Mouse (Mus musculus) liver, embryonic 13.5 days (tissue): ENCODE results near the gene Dclre1c. TPM values are rescaled to one million over a fixed set of nuclear protein-coding genes. Genes with fewer than 3 reads are reported as not detected.

ENCODE experiments used
- ATAC-seq: fragments of 200-750 bp; cut with Nextera tagmentation; 2 replicates; pipeline ENCODE4 v1.8.0; 2017; ENCODE audit warnings: low read depth, mild to moderate bottlenecking, moderate number of reproducible peaks, moderate library complexity
- DNase-seq: peaks from one replicate; pipeline ENCODE4 v3.0.0; 2022
- H3K27ac ChIP-seq: fragments of 300-500 bp; sonication (generic); 2 replicates; pipeline ENCODE4 v1.5.1; 2015; ENCODE audit warnings: moderate library complexity, mild to moderate bottlenecking, inconsistent platforms
- H3K27me3 ChIP-seq: fragments of 300-500 bp; sonication (generic); 2 replicates; pipeline ENCODE4 v1.6.1; 2015; ENCODE audit warnings: mild to moderate bottlenecking, inconsistent platforms
- H3K36me3 ChIP-seq: fragments of 300-500 bp; sonication (generic); 2 replicates; pipeline ENCODE4 v1.6.1; 2015; ENCODE audit warnings: mild to moderate bottlenecking, inconsistent platforms
- H3K4me1 ChIP-seq: fragments of 300-500 bp; sonication (generic); replicated peaks from 2 replicates; pipeline ENCODE4 v1.6.1; 2015; ENCODE audit warnings: inconsistent platforms
- H3K4me2 ChIP-seq: fragments of 300-500 bp; sonication (generic); 2 replicates; pipeline ENCODE4 v1.6.1; 2015; ENCODE audit warnings: inconsistent platforms, mild to moderate bottlenecking, moderate library complexity
- H3K4me3 ChIP-seq: fragments of 300-500 bp; sonication (generic); replicated peaks from 2 replicates; pipeline ENCODE4 v1.5.1; 2015; ENCODE audit warnings: mild to moderate bottlenecking, inconsistent platforms
- H3K9ac ChIP-seq: fragments of 300-500 bp; sonication (generic); 2 replicates; pipeline ENCODE4 v1.6.1; 2015; ENCODE audit warnings: mild to moderate bottlenecking, inconsistent platforms
- H3K9me3 ChIP-seq: fragments of 300-500 bp; sonication (generic); replicated peaks from 2 replicates; pipeline ENCODE4 v1.6.1; 2016; ENCODE audit warnings: inconsistent platforms
- WGBS: fragments of 180-500 bp; shearing (Covaris S2); methylation state at CpG from one replicate; pipeline ENCODE4 v1.1.7; 2015; ENCODE audit not compliant: insufficient replicate concordance; 5-methylcytosine and 5-hydroxymethylcytosine counted together
- polyA plus RNA-seq: library from polyadenylated mRNA; unstranded; fragments of >200 nt; fragmentation: Nextera tagmentation; extraction: Ambion mirVana; gene quantifications from 2 replicates; pipeline ENCODE4 v1.2.1, GENCODE M21; 2015

Dclre1c gene
- polyA plus RNA-seq, 1 experiment from 2014 or later: 5.6 TPM

DNA sequence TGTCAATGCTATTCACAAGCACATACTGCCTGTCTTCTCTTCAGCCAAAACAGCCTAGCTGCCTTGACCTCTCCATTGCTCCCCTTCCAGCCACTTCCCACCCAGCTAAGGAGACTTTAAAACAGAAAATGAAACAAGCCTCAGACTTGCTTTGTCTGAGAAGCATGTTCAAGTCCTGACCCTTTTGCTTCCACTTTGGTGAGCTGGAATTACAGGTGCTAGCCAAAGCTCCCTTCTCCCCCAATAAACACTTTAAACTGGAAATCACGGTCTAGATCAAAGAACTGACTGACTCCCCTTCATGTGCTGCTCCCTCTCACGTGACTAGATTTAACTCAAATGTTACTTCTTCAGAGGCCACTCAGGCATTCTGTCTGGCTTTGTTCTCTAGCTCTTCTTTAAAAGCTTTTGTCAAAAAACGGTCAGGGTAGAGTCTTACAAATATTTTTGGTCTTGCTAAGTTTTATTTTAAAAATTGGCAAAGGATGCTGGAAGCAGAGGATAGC, 51.9 kb downstream of the Dclre1c start:
- H3K9ac ChIP-seq: peak overlapping the region; percentile 95
- ATAC-seq: no peak
- peaks cover 21% of the 10 kb centered on the region for H3K4me1 ChIP-seq
- peak overlapping the region; percentile 84 for H3K4me3 ChIP-seq
- 0 out of 2 replicates have a peak, but pooled peaks cover 6% of the 10 kb centered on the region for H3K36me3 ChIP-seq
- no peak for DNase-seq
- peak overlapping the region; percentile 67; the same call in 1 of the 2 replicates for H3K27ac ChIP-seq
- peak overlapping the region; percentile 80 for H3K4me2 ChIP-seq
- 57% methylated on average over 3 of the region's 3 CpGs for WGBS
- no peaks in the 10 kb centered on the region for H3K27me3 ChIP-seq
- no peaks in the 10 kb centered on the region for H3K9me3 ChIP-seq

DNA sequence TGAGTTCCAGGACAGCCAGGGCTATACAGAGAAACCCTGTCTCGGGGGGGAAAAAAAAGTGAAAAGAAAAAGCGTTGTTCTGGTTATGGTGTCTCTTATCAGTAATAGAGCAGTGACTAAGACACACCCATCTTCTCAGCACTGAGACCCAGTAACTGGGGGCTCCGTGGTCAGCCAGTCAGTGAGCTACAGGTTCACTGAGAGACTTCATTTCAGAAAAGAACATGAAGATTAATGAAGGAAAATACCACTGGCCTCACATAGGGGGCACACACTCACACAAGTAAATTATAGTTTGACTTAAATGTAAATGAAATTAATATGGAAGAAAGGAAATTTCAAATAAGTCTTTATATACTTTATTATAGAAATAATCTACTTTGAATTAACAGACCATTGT, 56.3 kb downstream of the Dclre1c start:
- no peak overlapping the region for H3K4me3 ChIP-seq
- no peaks in the 10 kb centered on the region for H3K27me3 ChIP-seq
- WGBS: 14% methylated on average over 3 of the region's 3 CpGs
- H3K36me3 ChIP-seq: no peaks in the 10 kb centered on the region
- no peak overlapping the region for H3K4me2 ChIP-seq
- no peak overlapping the region for H3K9ac ChIP-seq
- peaks cover 14% of the 10 kb centered on the region for H3K4me1 ChIP-seq
- no peak overlapping the region for H3K27ac ChIP-seq
- DNase-seq (peak; percentile 20), ATAC-seq (peak; percentile 85)
- H3K9me3 ChIP-seq: no peaks in the 10 kb centered on the region

DNA sequence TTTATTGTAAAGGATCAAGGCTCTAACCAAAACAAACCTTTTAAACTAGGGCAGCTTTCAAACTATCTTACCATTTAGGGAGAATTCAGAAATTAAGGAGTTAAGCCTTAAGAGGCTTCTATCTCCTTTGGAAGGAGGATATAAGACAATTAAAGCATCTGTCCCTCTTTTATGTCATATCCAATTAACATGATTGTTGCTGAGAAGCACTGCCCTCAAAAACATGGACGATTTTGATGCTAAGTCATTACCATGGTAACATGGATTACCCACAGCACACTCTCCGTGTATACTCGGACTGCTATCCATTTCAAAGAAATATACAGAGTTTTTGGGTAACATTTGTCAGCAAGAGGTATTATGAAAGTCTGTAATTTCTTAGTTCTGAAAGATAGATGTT, 65.9 kb downstream of the Dclre1c start:
- ATAC-seq (no peak), DNase-seq (no peak)
- 81% methylated on average over 3 of the region's 3 CpGs for WGBS
- Histone ChIP-seq H3K4me3 (no peak overlapping the region), H3K4me2 (no peak overlapping the region), H3K36me3 (peaks cover 55% of the 10 kb centered on the region), H3K4me1 (peaks cover 5% of the 10 kb centered on the region; the same call in 1 of the 2 replicates), H3K27me3 (no peaks in the 10 kb centered on the region), H3K27ac (no peak overlapping the region), H3K9me3 (no peaks in the 10 kb centered on the region), H3K9ac (no peak overlapping the region)

DNA sequence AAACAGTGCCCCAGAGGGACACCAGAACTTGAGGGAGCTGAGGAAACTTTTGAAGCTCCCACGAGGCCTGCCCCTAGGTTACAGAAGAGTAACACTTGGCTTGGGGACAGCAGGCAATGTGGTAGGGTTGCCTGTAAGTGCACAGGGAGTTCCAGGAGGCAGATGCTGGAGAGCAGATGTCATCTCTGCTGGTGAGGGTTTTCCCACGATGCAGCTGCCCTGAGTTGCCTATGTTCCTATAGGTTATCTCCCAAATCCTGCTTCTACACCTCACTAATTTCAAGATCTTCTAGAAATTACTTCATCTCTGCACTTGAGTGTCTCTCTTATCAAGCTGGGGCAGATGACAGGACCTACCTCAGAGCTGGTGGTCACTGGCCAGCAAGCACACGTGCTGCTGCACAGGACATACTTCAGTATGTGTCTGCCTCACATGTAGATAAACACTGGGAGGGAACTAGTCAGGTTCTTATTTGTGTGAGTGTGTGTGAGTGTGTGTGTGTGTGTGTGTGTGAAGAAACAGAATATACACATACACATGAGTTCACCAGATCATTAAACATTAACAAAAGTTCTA, 70.0 kb downstream of the Dclre1c start:
- H3K27me3 ChIP-seq: no peaks in the 10 kb centered on the region
- peak; percentile 81 for ATAC-seq
- H3K4me1 ChIP-seq: peaks cover 11% of the 10 kb centered on the region
- H3K27ac ChIP-seq: no peak overlapping the region
- H3K4me3 ChIP-seq: no peak overlapping the region
- no peak overlapping the region for H3K4me2 ChIP-seq
- peaks cover 89% of the 10 kb centered on the region for H3K36me3 ChIP-seq
- DNase-seq: no peak
- no peak overlapping the region for H3K9ac ChIP-seq
- no peaks in the 10 kb centered on the region for H3K9me3 ChIP-seq
- 40% methylated on average over 3 of the region's 3 CpGs for WGBS

DNA sequence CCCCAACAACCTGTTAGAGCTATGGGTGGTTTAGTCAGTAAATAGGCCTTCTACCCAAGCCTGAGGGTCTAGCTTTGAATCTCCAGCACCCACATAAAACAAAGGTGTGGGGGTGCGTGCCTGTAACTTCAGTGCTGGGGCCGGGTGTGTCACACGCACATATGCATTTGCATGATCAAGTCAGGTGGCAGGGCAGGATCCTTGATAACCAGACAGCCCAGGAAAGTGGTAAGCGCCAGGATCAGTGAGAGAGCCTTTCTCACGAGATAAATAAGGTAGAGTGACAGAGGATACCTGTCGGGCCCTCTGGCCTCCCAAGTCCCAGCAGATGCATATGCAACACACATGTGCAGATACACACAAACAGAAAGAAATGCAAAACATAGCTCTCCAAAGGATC, 75.6 kb downstream of the Dclre1c start:
- Histone ChIP-seq H3K36me3 (peaks cover 81% of the 10 kb centered on the region), H3K4me2 (no peak overlapping the region), H3K27ac (no peak overlapping the region; the same call in 1 of the 2 replicates), H3K9ac (no peak overlapping the region; the same call in 1 of the 2 replicates), H3K9me3 (no peaks in the 10 kb centered on the region), H3K27me3 (no peaks in the 10 kb centered on the region), H3K4me1 (peaks cover 19% of the 10 kb centered on the region), H3K4me3 (no peak overlapping the region)
- DNase-seq (no peak), ATAC-seq (peak; percentile 73)
- WGBS: 73% methylated on average over 6 of the region's 6 CpGs

DNA sequence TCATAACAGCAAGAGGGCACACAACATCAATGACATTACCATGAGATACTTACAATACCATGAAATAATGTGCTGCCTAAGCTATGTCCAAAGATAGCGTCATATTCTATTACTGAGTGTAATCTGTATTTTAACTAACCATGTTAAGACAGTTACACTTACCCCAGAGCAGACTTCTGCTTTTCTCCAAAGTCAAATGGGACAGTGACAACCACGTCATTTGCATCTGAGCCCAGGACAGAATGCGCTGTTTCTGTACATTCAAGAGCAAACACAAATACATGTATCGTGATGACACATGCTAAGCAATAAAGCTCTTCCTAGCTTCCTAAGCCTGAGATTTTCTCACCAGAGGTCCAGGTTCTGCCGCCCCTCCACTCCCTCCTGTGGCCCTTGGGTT, 77.0 kb downstream of the Dclre1c start:
- Histone ChIP-seq H3K36me3 (peaks cover 81% of the 10 kb centered on the region), H3K4me3 (no peak overlapping the region), H3K9me3 (no peaks in the 10 kb centered on the region), H3K4me1 (peaks cover 16% of the 10 kb centered on the region), H3K9ac (no peak overlapping the region), H3K27me3 (no peaks in the 10 kb centered on the region), H3K4me2 (no peak overlapping the region), H3K27ac (no peak overlapping the region)
- 88% methylated on average over 5 of the region's 5 CpGs for WGBS
- DNase-seq: no peak
- no peak for ATAC-seq

DNA sequence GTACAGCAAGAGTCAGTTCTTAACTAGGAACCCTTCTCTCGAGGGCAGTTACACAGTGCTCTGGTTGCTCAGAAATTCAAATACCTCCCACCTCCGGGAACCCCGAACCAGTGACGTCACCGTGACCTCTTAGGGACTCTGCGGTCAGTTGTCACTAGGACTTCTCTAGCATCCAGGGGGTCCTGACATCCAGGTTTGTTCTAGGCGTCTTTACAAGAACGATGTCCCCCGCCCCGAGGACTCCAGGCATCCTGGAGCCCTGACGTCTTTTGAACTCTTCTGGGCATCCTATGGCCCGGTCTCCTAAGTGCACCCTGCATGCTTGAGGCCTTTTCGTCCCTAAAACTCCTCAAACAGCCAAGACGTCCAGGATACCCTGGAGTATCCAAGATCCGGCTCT, 88.1 kb downstream of the Dclre1c start:
- Histone ChIP-seq H3K4me3 (peak overlapping the region; percentile 88), H3K4me2 (peak overlapping the region; percentile 84), H3K27ac (peak overlapping the region; percentile 80), H3K4me1 (peaks cover 18% of the 10 kb centered on the region), H3K36me3 (peaks cover 38% of the 10 kb centered on the region), H3K27me3 (no peaks in the 10 kb centered on the region), H3K9me3 (no peaks in the 10 kb centered on the region), H3K9ac (peak overlapping the region; percentile 90)
- no peak for ATAC-seq
- under 1% methylated on average over 15 of the region's 15 CpGs for WGBS
- DNase-seq: peak; percentile 53

DNA sequence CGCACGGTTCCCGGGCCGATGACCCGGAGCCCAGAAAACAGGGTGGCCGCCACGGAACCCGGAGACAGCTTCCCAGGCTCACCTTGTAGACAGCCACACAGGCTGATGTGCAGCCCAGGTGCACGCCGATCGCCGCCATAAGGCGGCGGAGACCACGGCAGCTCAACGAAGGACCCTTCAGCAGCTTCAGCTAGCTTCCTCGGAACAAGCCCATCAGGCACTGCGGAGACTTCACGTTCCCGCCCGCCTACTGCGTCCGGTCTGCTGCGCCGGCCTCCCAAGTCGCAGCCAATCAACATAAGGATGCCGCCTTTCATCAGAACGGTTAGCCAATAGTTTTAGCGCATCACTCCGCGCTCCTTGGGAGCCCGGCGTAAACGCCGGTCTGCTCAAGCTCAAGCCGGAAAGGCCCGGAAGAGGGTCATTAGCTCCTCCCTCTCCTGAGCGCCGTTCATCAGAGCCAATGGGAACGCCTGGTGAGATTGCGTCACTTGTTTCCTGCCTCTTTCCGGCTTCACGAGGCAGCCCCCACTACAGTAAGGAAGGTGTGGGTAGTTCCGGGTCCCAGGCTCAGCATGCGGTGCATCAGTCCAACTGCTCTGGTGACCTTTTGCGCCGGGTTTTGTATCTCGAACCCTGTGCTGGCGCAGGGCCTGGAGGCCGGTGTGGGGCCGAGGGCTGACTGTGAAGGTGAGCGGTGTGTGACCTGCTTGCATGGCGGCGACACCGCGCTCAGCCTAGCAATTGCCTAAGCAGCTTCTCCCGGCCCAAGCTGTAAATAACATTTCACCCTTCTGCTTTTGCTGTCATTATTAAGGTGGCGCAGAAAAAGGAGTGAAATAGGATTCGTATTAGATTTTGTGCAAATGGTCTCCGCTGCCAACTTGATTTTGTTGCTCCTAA, 88.9 kb downstream of the Dclre1c start, which contains the start of the genes Gm45902, Hspa14 and Cdnf:
Gene Gm45902, minus strand, starts transcription at position 239 of the 903 bp plus-strand sequence.
Gene Hspa14, minus strand, starts transcription at position 263 of the 903 bp plus-strand sequence.
Gene Cdnf, plus strand, starts transcription at position 479 of the 903 bp plus-strand sequence.
- Histone ChIP-seq H3K27me3 (no peaks in the 10 kb centered on the region), H3K9ac (peak within 1 kb of the TSS; percentile 90), H3K4me3 (peak within 1 kb of the TSS; percentile 88), H3K27ac (peak within 1 kb of the TSS; percentile 83), H3K9me3 (no peaks in the 10 kb centered on the region), H3K4me2 (peak within 1 kb of the TSS; percentile 84), H3K4me1 (peaks cover 18% of the 10 kb centered on the region), H3K36me3 (peaks cover 31% of the 10 kb centered on the region)
- ATAC-seq (peak; percentile 99), DNase-seq (peak; percentile 95)
- under 1% methylated on average over 60 of the region's 60 CpGs for WGBS

Other genes starting within 250 kb of the Dclre1c start
- gene Nmt2, start 139.9 kb upstream of the Dclre1c start, polyA plus RNA-seq: 19.7 and 21.2 TPM in 2 replicates
- gene Rpp38, start 91.5 kb upstream of the Dclre1c start, polyA plus RNA-seq: 15.6 and 19.1 TPM in 2 replicates
- gene Acbd7, start 88.0 kb upstream of the Dclre1c start, polyA plus RNA-seq: 0.68 and 1.2 TPM in 2 replicates
- gene Olah, start 26.9 kb upstream of the Dclre1c start, polyA plus RNA-seq: not detected in 2 replicates
- not detected in 2 replicates for gene Meig1, start 1.5 kb upstream of the Dclre1c start, polyA plus RNA-seq
- gene Suv39h2, start 50.9 kb downstream of the Dclre1c start, polyA plus RNA-seq: 8.8 and 9.3 TPM in 2 replicates
- 1.8 and 2.1 TPM in 2 replicates for gene Gm45902, start 88.7 kb downstream of the Dclre1c start, polyA plus RNA-seq
- 92.3 and 97.3 TPM in 2 replicates for gene Hspa14, start 88.7 kb downstream of the Dclre1c start, polyA plus RNA-seq
- 0.12 and 0.15 TPM in 2 replicates for gene Cdnf, start 88.9 kb downstream of the Dclre1c start, polyA plus RNA-seq
- 13.4 and 21.0 TPM in 2 replicates for gene Fam107b, start 146.4 kb downstream of the Dclre1c start, polyA plus RNA-seq